Mouse (Mus musculus) c-Kit-positive CD71-positive TER-119-positive erythroid progenitor cells, embryonic 14.5 days (primary cell): ENCODE measurements around the gene Ddc.
A peak's percentile ranks its signal among the peaks of the same experiment; 100 is the strongest.

Experiments used
- DNase-seq: peaks from one replicate; pipeline ENCODE4 v3.0.0-alpha.2; 2013; ENCODE audit warnings: low spot score

Ddc gene

DNA sequence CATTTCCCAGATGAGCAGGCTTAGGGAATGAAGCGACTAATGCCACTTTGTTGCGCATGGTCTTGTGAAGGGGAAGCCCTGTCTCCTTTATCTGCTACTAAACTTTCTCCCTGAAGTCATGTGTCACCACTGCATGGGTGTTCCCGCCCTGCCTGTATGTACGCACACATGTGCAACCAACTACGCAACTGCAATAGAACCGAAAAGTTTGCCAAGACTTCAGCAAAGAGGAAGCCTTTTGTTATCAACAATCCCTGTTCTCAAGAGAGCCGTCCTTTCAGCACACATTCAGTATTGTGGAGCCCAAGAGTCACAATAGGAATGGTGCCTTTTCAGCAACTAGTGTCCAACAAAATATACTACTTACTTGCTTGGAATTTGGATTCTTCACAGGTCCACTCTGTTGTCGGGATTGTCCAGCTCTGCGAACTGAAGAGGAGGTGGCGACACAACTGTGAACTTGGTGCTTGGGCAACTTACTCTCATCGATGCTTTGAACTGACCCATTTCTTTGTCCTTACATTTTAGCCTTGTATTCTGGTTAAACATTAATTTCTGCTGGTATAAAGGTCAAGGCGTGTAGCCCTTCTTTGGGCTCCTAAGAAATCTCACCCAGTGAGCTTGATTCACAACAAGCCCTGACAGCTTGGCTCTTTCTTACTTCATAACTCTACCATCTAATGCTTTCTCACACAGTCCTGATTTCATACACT lies at the start of gene Ddc:
Gene Ddc (minus strand): TSS at position 500 of the 713 bp plus-strand sequence.
- no peak for DNase-seq

GRCm38 (mm10) chr11:11945766-11946165 lies 47.8 kb upstream of the Ddc start:
- no peak for DNase-seq

GRCm38 (mm10) chr11:11944814-11945213 lies 46.9 kb upstream of the Ddc start:
- no peak for DNase-seq

GRCm38 (mm10) chr11:11944082-11944349 lies 46.1 kb upstream of the Ddc start:
- DNase-seq, result no peak

DNA sequence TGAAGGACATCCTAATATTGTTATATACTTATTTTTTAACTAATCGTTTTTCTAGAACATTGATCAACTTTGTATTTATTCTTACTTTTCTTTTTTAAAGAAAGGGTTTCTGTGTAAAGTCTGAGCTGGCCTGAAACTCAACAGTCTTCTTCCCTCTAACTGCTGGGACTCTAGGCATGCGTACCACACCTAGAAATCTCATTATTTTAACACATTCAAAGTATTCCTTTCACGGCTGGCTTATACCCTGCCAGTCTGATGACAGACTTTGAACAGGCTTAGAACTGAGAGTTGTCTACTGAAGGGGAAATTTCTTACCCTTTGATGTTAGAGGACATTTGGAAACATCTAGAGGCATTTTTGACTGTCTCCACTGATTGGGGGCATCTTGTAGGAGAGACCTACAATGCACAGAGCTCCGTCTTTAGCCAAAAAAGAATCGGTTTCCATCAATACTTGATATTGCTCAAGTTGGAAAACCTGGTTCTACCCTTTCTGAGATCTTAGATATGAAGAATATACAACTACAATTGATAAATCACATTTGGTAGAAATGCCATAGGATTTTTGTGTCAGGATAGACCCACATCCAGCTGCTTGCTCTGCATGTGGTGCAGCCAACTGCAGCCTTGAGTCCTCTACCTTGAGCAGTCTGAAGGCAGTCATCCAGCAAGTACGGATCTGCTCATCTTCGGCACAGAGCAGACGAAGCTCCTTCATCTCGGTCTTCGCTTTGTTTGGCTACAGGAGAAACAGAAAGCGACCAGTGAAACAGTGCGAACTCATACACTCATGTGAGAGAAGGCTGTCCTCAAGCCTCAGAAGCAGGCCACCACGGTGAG lies 45.5 kb upstream of the Ddc start:
- no peak for DNase-seq

GRCm38 (mm10) chr11:11942320-11943217 lies 44.6 kb upstream of the Ddc start:
- no peak for DNase-seq

- no peak for DNase-seq
Measured at GRCm38 (mm10) chr11:11940833-11941681, 43.1 kb upstream of the Ddc start.

- no peak for DNase-seq
Measured at GRCm38 (mm10) chr11:11939611-11940010, 41.7 kb upstream of the Ddc start.

GRCm38 (mm10) chr11:11938591-11938990 lies 40.6 kb upstream of the Ddc start:
- no peak for DNase-seq

- no peak for DNase-seq
Measured at GRCm38 (mm10) chr11:11937340-11938030, 39.5 kb upstream of the Ddc start.

DNA sequence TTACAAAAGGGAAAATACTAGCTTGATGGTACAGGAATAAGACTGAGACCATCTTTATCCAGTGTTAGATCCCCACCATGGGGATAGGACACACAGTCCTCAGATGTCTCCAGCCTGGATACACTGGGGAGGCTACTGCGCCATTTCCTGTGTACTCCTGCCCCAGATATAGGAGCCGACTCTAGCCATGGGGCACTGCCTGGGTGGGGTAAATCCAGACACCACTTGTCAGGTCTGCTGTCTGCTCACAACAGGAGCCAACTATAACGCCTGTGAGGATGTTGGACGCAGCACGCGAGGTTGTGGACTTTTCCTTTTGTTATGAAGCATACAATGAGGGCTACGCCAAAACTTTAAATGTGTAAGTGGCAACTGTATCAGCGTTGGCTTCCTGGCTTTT lies 36.9 kb upstream of the Ddc start:
- no peak for DNase-seq

- DNase-seq, result no peak
Measured at GRCm38 (mm10) chr11:11932102-11932789, 34.3 kb upstream of the Ddc start.

DNA sequence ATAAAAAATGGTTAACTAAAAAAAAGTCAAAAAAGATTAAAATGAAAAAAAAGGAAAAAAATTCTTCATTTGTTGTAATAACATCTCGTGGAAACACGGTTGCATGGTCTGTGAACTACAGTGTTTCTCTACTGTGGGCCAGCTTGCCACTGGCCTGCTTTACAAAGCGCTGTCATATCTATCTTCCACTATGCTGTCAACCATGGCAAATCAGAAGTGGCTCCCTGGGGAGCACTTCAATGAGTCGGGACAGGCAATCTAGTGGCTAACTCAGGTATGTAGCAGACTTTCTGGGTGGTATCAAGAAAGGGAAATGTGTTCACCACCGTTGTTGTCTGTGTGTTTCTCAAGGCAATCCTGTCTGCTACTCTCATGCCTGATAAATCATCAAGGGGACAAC lies 33.7 kb upstream of the Ddc start:
- no peak for DNase-seq

- DNase-seq, result no peak
Measured at GRCm38 (mm10) chr11:11930527-11930926, 32.6 kb upstream of the Ddc start.

DNA sequence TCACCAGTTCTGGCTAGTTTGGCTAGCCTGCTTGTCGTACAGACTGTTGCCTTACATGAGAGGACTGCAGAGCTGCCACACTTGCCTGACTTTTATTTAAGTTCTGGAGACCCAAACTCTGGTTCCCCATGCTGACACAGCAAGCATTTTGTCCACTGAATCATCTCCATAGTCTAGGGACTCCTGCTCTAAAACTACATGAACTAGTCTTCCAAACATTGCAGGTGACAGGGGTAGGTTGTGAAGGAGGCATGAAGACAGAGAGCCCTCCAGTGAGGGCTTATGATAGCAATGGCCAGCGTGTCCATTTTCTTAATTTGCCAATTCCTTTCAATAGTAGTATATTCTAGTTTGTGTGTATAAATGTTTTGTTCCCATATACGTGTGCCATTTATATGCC lies 31.1 kb upstream of the Ddc start:
- DNase-seq, result no peak

DNA sequence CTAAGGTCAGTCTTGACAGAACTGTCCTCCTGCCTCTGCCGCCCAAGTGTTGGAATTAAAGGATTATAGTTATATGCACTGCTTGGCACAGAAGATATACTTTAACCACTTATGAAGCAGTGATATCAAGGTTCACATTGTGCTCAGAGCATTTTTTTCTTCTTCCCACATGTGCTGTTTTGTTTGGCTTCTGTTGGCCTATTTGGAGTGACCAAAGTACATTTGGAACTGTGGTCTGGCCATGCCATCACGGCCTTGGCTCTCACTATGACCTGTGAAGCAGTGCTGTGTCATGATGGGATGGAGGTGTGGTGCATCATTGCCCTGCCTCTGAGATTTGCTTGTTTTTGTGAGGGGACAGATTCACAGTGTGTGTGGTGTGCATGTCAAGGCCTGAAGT lies 30.6 kb upstream of the Ddc start:
- DNase-seq, result no peak

GRCm38 (mm10) chr11:11923900-11924299 lies 26.0 kb upstream of the Ddc start:
- no peak for DNase-seq

- peak; percentile 26 for DNase-seq
Measured at GRCm38 (mm10) chr11:11923345-11923744, 25.4 kb upstream of the Ddc start.

- no peak for DNase-seq
Measured at GRCm38 (mm10) chr11:11922106-11922505, 24.2 kb upstream of the Ddc start.

DNA sequence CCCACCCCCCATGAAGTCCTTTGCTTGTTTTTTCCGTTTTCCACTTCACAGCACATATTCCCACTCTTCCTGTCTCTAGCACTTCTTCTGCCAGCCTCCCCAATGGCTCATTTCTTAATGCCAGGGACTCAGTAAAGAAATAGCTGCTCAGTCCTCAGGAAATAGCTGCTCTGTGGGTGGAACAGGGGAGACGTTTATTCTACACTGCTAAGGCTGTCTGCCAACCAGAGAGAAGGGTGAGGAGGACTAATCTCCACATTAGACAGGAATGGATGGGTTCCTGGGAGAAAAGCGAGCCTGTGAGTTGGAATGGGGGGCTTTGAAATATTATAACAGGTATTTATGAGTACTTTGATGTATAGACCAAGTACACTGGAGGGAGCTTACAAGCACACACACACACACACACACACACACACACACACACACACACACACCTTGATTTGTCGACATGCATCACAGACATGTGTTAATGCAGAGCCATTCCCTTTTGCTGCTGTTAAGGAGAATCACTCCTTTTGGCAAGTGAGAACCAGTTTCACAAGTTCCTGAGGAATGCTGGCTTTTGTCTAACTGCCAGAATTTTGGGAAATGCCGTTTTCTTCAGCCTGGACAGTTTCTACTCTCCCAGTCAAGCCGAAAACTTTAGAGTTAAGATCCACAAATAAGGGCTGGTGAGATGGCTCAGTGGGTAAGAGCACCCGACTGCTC lies 9.9 kb upstream of the Ddc start:
- DNase-seq, result no peak
